Mouse (Mus musculus): ENCODE measurements at regions not wholly inside any gene's neighbourhood (a gene's known extent, or its start where the extent isn't known, plus 50 kb on each side); places are given as distances from the start of the nearest gene placed in this dataset.

DNA sequence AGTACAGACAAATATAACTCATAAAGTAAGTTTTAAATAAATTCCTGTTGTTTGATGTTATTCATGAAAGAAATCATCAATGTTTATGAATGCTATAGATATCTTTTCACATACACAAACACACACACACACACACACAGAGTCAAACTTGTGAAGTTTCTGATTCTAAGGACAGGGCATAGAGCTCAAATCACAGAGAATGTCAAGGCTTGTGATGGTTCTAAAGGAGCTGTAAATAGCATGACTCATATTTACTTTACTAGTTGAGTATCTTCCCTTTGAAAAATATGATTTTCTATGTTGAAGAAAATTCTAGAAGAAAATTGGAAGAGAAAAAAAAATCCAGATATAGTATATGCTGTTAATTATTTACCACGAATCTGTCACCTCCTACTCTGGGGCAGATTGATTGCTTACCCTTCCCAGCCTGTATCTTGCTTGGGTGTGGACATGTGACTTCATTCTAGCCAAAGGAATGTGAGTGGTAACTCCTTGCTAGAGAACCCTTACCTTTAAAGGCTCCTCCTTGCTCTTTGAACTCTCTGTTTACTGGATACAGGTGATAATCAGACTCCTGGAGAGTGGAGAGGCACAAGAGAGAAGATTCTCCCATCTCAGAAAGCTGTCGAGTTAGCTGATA, 259.0 kb downstream of the Gpd2 start:
- no peaks in the 10 kb centered on the region for H3K4me1 ChIP-seq (ENCODE audit: control insufficient read depth, low read depth, low read length)
- no peak overlapping the region for H3K4me3 ChIP-seq (ENCODE audit: low read depth, low read length)
- H3K4me2 ChIP-seq (ENCODE audit: low read depth, low read length) = no peak overlapping the region
- no peaks in the 10 kb centered on the region for H3K36me3 ChIP-seq (ENCODE audit: control insufficient read depth, insufficient read depth)
- no peak overlapping the region for H3K27ac ChIP-seq (ENCODE audit: low read length)
- H3K27me3 ChIP-seq (ENCODE audit: control insufficient read depth, insufficient read depth, low read depth, low read length) = no peaks in the 10 kb centered on the region
- 21% methylated on average over 2 of the region's 2 CpGs for WGBS (ENCODE audit: insufficient replicate concordance)
- H3K9me3 ChIP-seq (replicated peaks; ENCODE audit: control insufficient read depth, low read length) = no peaks in the 10 kb centered on the region
- no peak for ATAC-seq (ENCODE audit: low read depth)
- H3K9ac ChIP-seq (ENCODE audit: low read depth, low read length) = no peak overlapping the region

DNA sequence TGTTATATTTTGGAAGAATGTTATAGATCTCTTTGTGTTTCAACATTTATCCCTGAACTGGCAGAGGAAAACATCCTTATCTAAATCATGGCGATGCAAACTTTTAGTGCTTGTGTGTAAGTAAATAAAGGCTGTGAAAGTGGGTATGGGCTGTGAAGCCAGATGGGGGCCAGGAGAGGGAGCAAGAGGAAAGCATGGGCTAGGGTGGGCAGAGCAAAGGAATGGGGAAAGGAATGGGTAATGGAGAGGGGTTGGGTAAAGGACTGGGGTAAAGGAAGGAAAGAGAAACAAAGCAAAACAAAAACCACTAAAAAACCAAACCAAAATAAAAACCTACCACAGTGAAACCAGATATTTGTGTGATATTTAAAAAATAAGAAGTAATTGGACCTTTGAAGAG, 260.5 kb downstream of the Gpd2 start:
- Histone ChIP-seq H3K27ac (ENCODE audit: low read length) (no peak overlapping the region), H3K9ac (ENCODE audit: low read depth, low read length) (no peak overlapping the region), H3K4me3 (ENCODE audit: low read depth, low read length) (no peak overlapping the region), H3K9me3 (replicated peaks; ENCODE audit: control insufficient read depth, low read length) (no peaks in the 10 kb centered on the region), H3K4me1 (ENCODE audit: control insufficient read depth, low read depth, low read length) (no peaks in the 10 kb centered on the region), H3K27me3 (ENCODE audit: control insufficient read depth, insufficient read depth, low read depth, low read length) (no peaks in the 10 kb centered on the region), H3K4me2 (ENCODE audit: low read depth, low read length) (no peak overlapping the region), H3K36me3 (ENCODE audit: control insufficient read depth, insufficient read depth) (no peaks in the 10 kb centered on the region)
- WGBS (ENCODE audit: insufficient replicate concordance) = 51% methylated on average over 1 of the region's 1 CpGs
- no peak for ATAC-seq (ENCODE audit: low read depth)

DNA sequence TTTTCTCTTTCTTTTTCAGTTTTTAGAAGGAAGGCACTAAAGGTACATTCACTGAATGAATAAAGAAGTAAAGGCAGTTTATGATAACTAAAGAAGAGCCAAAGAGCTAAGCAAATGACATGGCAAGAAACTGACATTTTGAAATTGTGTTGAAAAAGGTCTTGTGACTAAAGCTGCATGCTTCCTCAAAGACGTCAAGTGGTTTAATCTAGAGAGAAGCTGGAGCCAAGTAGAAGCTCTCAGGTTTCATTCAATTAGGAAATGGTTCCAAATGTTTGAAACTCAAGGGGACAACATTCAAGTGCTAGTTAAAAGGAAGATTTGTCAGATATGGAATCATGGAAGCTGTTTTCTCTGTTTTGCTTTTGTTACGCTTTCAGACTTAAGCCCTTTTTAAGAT, 267.2 kb downstream of the Gpd2 start:
- Histone ChIP-seq H3K9ac (ENCODE audit: low read depth, low read length) (no peak overlapping the region), H3K4me3 (ENCODE audit: low read depth, low read length) (no peak overlapping the region), H3K27me3 (ENCODE audit: control insufficient read depth, insufficient read depth, low read depth, low read length) (no peaks in the 10 kb centered on the region), H3K4me2 (ENCODE audit: low read depth, low read length) (no peak overlapping the region), H3K4me1 (ENCODE audit: control insufficient read depth, low read depth, low read length) (no peaks in the 10 kb centered on the region), H3K27ac (ENCODE audit: low read length) (no peak overlapping the region), H3K9me3 (replicated peaks; ENCODE audit: control insufficient read depth, low read length) (no peaks in the 10 kb centered on the region), H3K36me3 (ENCODE audit: control insufficient read depth, insufficient read depth) (no peaks in the 10 kb centered on the region)
- no peak for ATAC-seq (ENCODE audit: low read depth)
- 55% methylated on average over 2 of the region's 2 CpGs for WGBS (ENCODE audit: insufficient replicate concordance)

DNA sequence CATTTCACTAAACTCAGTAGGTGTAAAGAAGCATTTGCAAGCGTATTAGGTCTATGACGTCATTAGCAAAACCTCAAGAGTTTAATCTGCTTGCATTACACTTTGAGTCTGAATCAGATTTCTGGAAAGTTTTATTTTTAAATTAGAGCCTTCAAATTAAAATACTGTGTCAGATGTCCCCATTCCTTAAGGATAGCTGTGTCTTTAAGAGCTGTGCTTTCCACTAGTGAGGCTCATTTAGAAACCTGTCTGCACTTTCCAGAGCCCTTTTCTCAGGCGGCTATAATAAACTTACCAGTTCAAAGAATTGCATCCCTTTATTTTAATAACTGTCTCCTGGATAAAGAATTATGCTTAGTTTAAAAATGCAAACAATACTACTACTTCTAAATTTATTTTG, 285.0 kb downstream of the Gpd2 start:
- no peak for ATAC-seq (ENCODE audit: low read depth)
- no peaks in the 10 kb centered on the region for H3K4me1 ChIP-seq (ENCODE audit: control insufficient read depth, low read depth, low read length)
- H3K27ac ChIP-seq (ENCODE audit: low read length) = no peak overlapping the region
- H3K36me3 ChIP-seq (ENCODE audit: control insufficient read depth, insufficient read depth) = no peaks in the 10 kb centered on the region
- H3K4me2 ChIP-seq (ENCODE audit: low read depth, low read length) = no peak overlapping the region
- no peaks in the 10 kb centered on the region for H3K9me3 ChIP-seq (replicated peaks; ENCODE audit: control insufficient read depth, low read length)
- no peak overlapping the region for H3K4me3 ChIP-seq (ENCODE audit: low read depth, low read length)
- no peaks in the 10 kb centered on the region for H3K27me3 ChIP-seq (ENCODE audit: control insufficient read depth, insufficient read depth, low read depth, low read length)
- 72% methylated on average over 3 of the region's 3 CpGs for WGBS (ENCODE audit: insufficient replicate concordance)
- no peak overlapping the region for H3K9ac ChIP-seq (ENCODE audit: low read depth, low read length)

DNA sequence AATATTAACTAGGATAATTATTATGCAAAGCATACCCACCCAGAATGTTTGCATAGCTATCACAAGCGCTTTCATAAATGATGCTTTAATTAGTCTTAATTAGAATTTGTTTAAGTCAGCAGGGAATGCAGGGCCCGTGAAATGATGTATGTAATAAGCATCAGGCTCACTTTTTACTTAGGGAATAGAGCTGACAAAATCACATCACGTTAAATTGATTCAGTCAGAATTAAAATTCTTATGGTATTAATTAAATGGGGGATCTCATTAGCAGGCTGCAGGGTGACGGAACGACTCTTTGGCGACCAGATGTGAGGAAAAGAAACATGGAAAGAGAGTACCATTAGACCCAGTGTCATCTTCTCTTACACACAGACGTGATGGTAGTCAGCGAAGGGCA, 285.5 kb downstream of the Gpd2 start:
- no peak for ATAC-seq (ENCODE audit: low read depth)
- whole genome bisulfite sequencing (ENCODE audit: insufficient replicate concordance) = 61% methylated on average over 8 of the region's 8 CpGs
- H3K27me3 ChIP-seq (ENCODE audit: control insufficient read depth, insufficient read depth, low read depth, low read length) = no peaks in the 10 kb centered on the region

DNA sequence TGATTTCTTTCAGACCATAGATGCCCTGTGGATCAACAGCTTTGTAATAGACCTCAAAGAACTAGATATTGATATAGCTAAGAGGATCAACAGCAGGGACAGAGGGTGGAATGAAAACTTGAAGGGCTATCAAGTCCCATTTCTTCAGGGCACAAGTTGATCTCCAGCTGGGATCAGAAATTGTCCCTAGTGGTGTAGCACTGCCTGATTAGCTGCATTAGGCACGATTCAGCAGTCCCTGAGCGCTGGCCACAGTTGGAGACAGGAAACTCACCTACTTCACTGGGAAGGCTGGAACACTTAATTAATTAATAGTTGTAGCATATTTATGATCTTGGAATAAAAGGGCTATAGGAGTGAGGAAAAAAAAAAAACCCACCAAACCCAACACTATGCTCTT, 290.5 kb downstream of the Gpd2 start:
- no peaks in the 10 kb centered on the region for H3K36me3 ChIP-seq (ENCODE audit: control insufficient read depth, insufficient read depth)
- no peaks in the 10 kb centered on the region for H3K4me1 ChIP-seq (ENCODE audit: control insufficient read depth, low read depth, low read length)
- H3K4me2 ChIP-seq (ENCODE audit: low read depth, low read length) = no peak overlapping the region
- no peak overlapping the region for H3K9ac ChIP-seq (ENCODE audit: low read depth, low read length)
- no peak overlapping the region for H3K4me3 ChIP-seq (ENCODE audit: low read depth, low read length)
- ATAC-seq (ENCODE audit: low read depth) = no peak
- H3K27ac ChIP-seq (ENCODE audit: low read length) = no peak overlapping the region
- WGBS (ENCODE audit: insufficient replicate concordance) = 59% methylated on average over 2 of the region's 2 CpGs
- H3K27me3 ChIP-seq (ENCODE audit: control insufficient read depth, insufficient read depth, low read depth, low read length) = no peaks in the 10 kb centered on the region
- H3K9me3 ChIP-seq (replicated peaks; ENCODE audit: control insufficient read depth, low read length) = no peaks in the 10 kb centered on the region

More for the DNA sequence above, 285.5 kb downstream of the Gpd2 start:
- Histone ChIP-seq H3K36me3 (ENCODE audit: control insufficient read depth, insufficient read depth) (no peaks in the 10 kb centered on the region), H3K9ac (ENCODE audit: low read depth, low read length) (no peak overlapping the region), H3K4me3 (ENCODE audit: low read depth, low read length) (no peak overlapping the region), H3K4me2 (ENCODE audit: low read depth, low read length) (no peak overlapping the region), H3K27ac (ENCODE audit: low read length) (no peak overlapping the region), H3K9me3 (replicated peaks; ENCODE audit: control insufficient read depth, low read length) (no peaks in the 10 kb centered on the region), H3K4me1 (ENCODE audit: control insufficient read depth, low read depth, low read length) (no peaks in the 10 kb centered on the region)

DNA sequence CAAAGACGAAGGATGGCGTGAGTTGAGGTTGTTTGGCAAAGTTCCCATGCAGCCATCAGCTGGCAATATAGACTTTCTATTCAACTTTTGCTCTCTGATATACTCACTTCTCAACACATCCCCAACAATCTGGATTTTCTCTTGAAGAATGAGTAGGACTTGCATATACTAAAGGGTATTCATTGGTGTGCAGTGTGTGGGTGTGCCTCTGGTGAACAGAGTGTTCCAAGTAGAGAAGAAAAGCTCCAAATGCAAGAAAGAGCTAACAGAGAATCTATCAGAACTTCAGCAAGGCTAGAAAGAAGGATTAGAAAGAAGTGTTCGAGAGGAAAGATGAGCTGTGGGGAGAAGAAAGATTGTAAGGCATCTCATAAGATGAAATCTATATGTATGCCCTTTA, 302.4 kb downstream of the Gpd2 start:
- WGBS (ENCODE audit: insufficient replicate concordance) = 58% methylated on average over 3 of the region's 3 CpGs
- H3K27ac ChIP-seq (ENCODE audit: low read length) = no peak overlapping the region
- no peaks in the 10 kb centered on the region for H3K4me1 ChIP-seq (ENCODE audit: control insufficient read depth, low read depth, low read length)
- ATAC-seq (ENCODE audit: low read depth) = no peak
- H3K9me3 ChIP-seq (replicated peaks; ENCODE audit: control insufficient read depth, low read length) = no peaks in the 10 kb centered on the region
- H3K36me3 ChIP-seq (ENCODE audit: control insufficient read depth, insufficient read depth) = no peaks in the 10 kb centered on the region
- H3K4me2 ChIP-seq (ENCODE audit: low read depth, low read length) = no peak overlapping the region
- H3K9ac ChIP-seq (ENCODE audit: low read depth, low read length) = no peak overlapping the region
- H3K27me3 ChIP-seq (ENCODE audit: control insufficient read depth, insufficient read depth, low read depth, low read length) = no peaks in the 10 kb centered on the region
- H3K4me3 ChIP-seq (ENCODE audit: low read depth, low read length) = no peak overlapping the region

DNA sequence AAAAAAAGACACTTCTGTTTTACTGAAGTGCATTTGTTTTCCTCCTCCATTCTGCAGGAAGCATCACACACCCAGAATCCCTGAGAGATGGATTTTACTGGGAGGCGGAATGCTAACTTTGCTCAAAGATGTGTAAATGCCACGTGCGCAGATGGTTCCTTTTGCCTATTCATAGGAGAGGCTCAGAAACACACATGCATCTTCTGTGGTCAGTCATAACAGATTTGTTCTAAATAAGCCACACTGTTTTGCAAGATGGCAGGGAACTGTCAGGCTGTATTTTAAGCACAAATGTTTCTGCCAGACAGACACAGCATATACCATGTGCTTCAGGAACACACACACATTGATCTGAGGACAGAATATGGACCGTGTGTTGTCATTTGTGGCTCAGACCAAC, 327.8 kb downstream of the Gpd2 start:
- no peaks in the 10 kb centered on the region for H3K27me3 ChIP-seq (ENCODE audit: control insufficient read depth, insufficient read depth, low read depth, low read length)
- no peak overlapping the region for H3K27ac ChIP-seq (ENCODE audit: low read length)
- no peak overlapping the region for H3K4me3 ChIP-seq (ENCODE audit: low read depth, low read length)
- H3K9me3 ChIP-seq (replicated peaks; ENCODE audit: control insufficient read depth, low read length) = no peaks in the 10 kb centered on the region
- no peaks in the 10 kb centered on the region for H3K36me3 ChIP-seq (ENCODE audit: control insufficient read depth, insufficient read depth)
- H3K4me1 ChIP-seq (ENCODE audit: control insufficient read depth, low read depth, low read length) = no peaks in the 10 kb centered on the region
- no peak overlapping the region for H3K9ac ChIP-seq (ENCODE audit: low read depth, low read length)
- no peak for ATAC-seq (ENCODE audit: low read depth)
- 67% methylated on average over 4 of the region's 4 CpGs for WGBS (ENCODE audit: insufficient replicate concordance)
- no peak overlapping the region for H3K4me2 ChIP-seq (ENCODE audit: low read depth, low read length)

DNA sequence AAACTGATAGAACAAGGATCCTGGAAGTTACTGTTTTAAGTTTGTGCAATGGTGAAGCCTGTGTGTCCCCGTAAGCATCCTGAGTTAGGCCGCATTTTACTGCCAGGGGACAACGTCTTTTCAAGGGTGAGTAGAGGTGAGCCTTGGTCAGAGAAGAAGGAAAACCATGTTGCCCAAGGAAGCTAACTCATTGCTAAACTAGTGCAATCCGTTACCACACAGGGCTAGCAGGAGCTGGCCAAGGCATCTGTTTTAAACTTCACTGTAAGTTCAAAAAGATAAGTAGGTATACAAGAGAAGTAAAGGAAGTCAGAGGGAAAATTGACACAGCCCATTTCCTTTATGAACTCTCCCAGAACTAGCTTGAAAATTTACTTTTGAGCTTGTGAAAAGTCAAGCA, 328.7 kb downstream of the Gpd2 start:
- no peak overlapping the region for H3K9ac ChIP-seq (ENCODE audit: low read depth, low read length)
- no peak overlapping the region for H3K4me2 ChIP-seq (ENCODE audit: low read depth, low read length)
- no peak overlapping the region for H3K27ac ChIP-seq (ENCODE audit: low read length)
- H3K27me3 ChIP-seq (ENCODE audit: control insufficient read depth, insufficient read depth, low read depth, low read length) = no peaks in the 10 kb centered on the region
- H3K36me3 ChIP-seq (ENCODE audit: control insufficient read depth, insufficient read depth) = no peaks in the 10 kb centered on the region
- no peaks in the 10 kb centered on the region for H3K9me3 ChIP-seq (replicated peaks; ENCODE audit: control insufficient read depth, low read length)
- H3K4me3 ChIP-seq (ENCODE audit: low read depth, low read length) = no peak overlapping the region
- WGBS (ENCODE audit: insufficient replicate concordance) = 52% methylated on average over 4 of the region's 4 CpGs
- H3K4me1 ChIP-seq (ENCODE audit: control insufficient read depth, low read depth, low read length) = no peaks in the 10 kb centered on the region
- ATAC-seq (ENCODE audit: low read depth) = no peak
